Mouse (Mus musculus) spleen, postnatal 14 days (tissue): Measurements from ENCODE around the gene Zc2hc1c.
"Not testable (repeated sequence)": the region's sequence is repeated elsewhere in the genome, so short reads cannot be mapped to it uniquely, and the experiment has no call there.

Experiments used
- DNase-seq, 2 experiments: peaks; one replicate each; pipeline ENCODE4 v3.0.0; 2021 to 2022; ENCODE audit warnings: low spot score in 2 of 2

The Zc2hc1c gene

GRCm38 (mm10) chr12:85288486-85289156, at the start of gene Zc2hc1c:
Zc2hc1c (plus strand) TSS chr12:85288591.
- DNase-seq = peak; percentile 53 to 64

DNA sequence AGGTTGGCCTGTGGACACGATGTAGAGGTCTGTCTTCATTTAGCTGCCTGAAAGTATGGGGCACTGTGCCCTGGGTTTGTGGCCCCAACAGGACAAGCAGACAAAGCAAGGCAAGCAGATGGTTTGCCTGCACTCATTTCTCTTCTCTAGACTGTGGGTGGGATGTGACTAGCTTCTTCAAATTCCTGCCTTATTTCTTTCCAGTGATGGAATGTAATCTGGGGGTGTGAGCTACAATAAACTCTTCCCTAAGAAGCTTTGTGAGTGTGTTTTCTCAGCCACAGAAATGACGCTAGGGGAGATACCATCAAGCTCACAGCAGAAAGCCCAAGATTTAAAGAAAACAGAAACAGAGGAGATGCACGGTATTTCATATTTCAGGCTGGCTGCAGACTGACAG, 36.3 kb upstream of the Zc2hc1c start:
- no peak for DNase-seq

DNA sequence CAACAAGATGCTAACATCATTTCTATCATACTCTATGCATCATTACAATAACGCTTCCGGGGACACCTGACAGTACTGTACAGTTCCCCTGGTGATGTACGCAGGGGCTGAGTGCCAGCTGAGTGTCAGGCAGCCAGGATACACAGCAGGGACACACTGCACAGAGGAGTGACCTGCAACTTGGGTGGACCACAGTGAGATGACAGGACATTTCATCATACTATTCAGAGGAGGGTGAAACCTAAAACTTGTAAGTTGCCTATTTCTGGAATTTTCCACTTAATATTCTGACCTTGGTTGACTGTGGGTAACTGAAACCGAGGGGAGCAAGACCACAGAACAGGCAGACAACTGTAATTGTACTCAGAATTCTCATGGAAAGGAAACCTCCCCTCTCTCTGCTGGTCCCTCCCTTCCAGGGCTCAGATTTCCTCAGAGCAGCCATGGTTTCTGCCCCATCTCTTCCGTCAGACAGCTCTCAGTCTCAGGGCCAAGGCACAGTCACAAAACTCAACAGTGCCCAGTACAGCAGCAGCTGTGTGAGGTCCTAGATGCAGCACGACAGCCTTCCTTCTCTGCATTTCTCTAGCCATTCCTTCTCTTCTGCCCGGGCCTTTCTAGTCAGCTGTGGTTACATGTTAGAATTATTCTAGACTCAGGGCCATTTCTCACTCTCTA, 32.2 kb upstream of the Zc2hc1c start:
- no peak for DNase-seq

DNA sequence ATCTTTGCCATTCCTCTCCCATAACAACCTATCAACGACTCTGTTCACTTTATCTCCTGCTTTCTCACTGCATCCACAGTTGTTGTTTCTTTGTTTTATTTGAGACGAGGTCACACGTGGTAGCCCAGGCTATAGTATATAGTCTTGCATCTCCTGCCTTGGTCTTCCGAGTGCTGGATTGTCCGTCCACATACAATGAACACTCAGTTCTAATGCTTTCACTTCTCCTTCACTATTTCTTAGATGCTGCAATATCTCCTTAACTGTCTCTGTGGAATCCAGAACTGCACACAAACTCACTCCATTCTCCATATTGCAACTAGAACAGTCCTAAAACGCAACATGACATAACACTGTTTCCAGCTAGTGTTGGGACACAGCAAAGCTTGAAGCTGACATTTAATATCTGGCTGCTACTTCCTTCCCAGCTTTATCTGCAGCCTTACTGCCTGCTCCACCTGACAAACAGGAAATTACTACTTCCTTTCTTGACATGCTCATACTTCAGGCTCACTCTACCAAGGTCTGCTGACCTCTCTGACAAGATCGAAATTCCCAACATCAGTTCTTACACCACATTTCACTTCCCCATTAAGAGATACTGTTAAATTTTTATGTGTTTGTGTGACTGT, 31.3 kb upstream of the Zc2hc1c start:
- no peak for DNase-seq

GRCm38 (mm10) chr12:85262489-85262888, 25.9 kb upstream of the Zc2hc1c start:
- DNase-seq = no peak

DNA sequence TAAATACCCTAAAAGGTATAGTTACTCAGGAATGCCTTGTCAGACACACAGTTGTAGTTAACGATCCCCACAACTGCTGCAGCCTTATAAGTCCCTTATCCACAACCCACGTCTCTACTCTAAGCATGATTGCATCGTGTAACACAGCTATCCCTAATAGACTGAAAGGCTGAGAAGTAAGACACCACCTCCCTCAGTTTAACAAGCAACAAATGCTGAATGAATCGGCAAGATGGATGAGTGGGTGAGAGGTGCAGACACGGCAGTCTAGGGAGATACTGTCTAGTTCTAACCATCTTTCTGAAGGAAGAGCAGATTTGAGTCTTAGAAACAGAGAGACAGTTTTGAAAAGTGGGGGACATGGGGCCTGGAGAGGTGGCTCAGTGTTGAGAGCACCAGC, 25.2 kb upstream of the Zc2hc1c start:
- no peak for DNase-seq

DNA sequence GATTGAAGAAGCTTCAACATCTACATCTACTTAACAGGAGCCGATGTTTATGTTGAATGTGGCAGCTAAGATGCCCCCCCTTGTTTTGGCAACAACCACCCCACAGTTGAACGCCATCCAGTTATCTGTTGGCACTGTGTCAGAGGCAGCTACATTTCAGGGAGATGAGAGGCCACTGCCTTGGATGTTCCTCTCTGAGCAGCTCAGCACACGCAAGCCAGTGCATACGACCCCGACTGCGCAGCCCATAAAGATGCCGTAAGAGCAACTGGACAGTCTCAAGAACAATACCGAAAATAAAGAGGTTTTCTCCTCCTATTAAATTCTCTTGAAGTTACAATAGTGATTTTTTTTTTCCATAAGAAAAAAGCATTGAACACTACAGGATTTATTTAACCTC, 23.9 kb upstream of the Zc2hc1c start:
- no peak for DNase-seq

GRCm38 (mm10) chr12:85264940-85265339, 23.5 kb upstream of the Zc2hc1c start:
- no peak for DNase-seq

- no peak for DNase-seq
Measured at GRCm38 (mm10) chr12:85266248-85266647, 22.1 kb upstream of the Zc2hc1c start.

DNA sequence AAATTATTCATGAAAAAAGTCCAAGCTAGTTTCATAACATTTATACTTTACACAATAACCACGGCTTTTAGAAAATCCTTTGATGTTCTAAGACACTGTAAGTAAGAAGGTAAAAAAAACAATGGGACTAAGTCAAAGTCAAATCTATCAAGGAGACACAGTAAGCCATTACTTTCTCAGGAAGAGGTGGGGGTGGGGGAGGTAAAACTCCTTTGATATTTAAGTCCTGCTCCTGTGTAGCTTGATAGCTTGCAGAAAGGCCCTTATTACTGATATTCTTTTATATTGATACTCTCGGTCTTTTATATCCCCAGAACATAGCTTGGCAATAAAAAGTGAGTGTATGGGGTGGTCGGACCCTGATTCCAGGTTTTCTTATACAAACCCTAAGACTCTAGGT, 18.6 kb upstream of the Zc2hc1c start:
- DNase-seq = no peak

DNA sequence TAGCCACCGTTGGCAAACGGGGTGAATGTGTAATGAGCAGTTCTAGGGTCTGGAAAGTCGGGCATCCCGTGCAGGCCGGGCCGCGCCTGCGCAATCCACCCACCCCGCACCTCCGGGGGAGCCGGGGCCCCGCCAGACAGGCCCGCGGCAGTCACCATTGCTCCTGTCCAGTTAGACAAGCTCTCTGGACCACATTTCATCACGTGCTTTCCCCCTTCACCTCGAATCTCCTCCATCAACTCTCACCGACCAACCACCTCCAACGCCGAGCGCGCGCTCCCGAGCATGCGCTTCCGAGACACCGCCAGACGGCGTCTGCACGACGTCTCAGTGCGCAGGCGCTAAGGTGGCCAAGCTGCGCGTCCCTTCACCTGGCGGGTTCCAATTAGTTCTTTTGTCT, 18.1 kb upstream of the Zc2hc1c start, which contains the start of gene Mlh3:
Gene Mlh3 (minus strand): TSS at position 281 of the 400 bp plus-strand sequence.
- DNase-seq = peak; percentile 61 to 71

DNA sequence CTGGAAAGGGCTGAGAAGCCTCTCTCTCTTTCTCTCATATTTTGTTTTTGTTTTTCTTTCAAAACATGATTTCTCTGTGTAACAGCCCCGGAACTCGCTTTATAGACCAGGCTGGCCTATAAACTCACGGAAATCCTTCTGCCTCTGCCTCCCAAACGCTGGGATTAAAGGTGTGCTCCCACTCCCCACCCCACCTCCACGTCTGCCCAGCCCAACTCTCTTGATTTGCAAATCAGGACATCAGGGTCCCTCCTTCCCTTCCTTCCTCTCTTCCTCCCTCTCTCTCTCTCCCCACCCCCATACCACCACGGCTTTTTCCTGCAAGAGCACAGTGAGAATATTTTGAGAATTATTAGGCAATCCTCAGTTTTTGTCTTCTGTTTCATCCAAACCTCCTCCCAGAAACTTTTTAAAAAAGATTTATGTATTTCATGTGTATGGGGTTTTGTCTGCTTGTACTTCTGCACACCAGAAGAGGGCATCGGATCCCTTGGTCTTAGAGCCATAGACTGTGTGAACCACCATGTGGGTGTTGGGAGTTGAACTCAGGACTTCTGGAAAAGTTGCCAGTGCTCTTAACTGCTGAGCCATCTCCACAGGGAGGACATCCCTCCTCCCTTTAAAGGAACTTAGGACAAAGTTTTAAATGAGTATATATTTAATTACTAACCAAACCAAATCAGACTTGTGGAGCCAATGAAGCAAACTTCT, 17.1 kb upstream of the Zc2hc1c start:
- DNase-seq = no peak

DNA sequence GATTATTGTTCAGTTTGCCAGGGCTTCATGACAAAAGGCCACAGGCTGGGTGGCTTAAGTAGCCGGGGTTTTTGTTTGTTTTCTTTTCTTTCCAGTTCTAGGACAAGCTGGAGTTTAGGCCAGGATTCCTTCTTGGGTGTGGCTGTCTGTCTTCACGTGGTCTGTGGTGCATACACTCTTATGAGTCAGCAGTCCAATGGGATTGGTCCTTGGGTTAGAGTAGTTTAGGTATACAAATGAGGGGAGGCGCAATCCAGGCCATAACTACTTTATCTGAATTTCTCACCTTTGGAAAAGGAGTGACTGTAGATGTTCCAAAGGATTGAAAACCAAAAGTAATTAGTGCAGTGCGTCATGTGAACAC, 16.6 kb upstream of the Zc2hc1c start:
- no peak for DNase-seq

DNA sequence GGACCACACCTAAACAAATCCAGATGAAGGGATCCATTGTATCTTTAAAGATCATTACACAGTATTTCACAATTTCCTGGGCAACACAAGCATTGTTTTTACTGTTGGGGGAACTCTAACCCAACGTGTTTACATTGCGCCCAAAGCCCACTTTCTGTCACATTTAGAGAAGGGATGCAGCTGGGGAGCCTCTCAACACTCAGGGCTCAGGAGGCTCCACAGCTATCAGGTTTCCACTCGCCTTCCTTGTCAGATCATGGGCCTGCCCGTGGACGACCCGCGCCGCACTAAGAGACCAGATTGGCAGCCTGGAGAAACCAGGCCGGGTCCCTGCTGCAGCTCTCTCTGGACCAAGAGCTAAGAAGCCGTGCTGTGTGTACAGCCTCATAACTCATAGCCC, 14.9 kb upstream of the Zc2hc1c start:
- DNase-seq = no peak

DNA sequence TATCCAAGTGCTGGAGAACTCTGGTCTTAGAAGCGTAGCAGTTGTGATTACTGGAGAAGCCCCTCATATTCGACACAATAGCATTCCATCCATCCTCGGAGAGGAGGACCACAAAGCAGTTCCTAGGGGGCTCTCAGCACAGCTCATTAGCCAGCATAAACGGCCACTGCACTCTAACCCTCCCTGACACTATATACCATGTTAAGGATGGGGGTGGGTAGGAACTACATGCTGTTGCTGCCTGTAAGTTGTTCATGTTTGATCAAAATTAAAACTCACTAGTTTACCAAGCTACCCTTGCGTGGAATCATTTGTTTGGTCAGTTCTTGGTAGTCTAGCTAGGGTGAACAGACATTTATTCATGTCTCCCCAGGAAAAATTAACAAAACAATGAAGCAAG, 12.1 kb upstream of the Zc2hc1c start:
- no peak for DNase-seq

DNA sequence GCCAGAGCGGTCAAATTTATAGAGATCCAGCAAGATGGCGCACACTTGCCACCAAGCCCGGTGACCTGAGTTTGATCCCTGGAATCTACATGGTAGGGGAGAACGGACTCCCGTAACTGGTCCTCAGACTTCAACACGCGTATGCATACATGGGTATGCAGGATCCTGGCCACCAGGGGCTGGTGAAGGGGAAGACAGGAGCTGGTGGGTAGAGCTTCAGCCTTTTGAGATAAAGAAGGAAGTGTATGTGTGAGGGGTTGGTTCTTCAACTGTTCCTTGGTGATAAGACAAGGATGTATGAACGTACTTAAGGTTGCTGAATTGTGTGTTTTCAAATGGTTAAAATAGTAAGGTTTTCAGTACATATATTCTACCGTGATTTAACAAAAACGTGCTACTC, 9.5 kb upstream of the Zc2hc1c start:
- DNase-seq = no peak

DNA sequence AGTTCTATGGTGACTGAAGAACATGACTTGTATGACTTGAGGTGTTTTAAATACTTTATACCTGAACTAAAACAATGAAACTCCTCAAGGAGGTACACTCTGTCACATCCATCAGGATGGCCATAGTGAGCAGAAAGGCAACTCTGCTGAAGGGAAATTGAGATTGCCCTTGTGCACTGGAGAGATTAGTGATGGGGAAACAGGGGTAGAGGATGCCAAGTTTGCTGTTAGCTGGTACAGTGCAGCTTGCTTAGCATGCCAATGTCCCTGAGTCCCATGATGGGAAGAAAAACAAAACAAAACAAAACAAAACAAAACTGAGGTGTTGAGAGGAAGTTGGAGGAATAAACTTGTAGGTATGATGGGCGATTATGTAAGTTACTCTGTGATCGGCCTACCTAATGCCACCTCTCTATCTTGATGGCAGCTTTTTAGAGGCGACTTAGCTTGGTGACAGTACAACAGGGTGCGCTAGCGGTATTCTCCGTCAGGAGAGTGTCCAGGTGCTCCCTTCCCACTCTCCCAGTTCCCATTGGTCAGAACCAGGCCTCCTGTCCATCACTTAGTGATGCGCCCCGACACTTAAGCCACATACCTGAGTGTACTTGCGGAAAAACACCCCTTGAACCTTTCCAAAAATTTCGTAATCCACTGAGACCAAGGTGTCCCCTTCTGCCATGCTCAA, 8.9 kb upstream of the Zc2hc1c start:
- no peak for DNase-seq

GRCm38 (mm10) chr12:85280105-85280844, 8.1 kb upstream of the Zc2hc1c start:
- peak; percentile 95 for DNase-seq

DNA sequence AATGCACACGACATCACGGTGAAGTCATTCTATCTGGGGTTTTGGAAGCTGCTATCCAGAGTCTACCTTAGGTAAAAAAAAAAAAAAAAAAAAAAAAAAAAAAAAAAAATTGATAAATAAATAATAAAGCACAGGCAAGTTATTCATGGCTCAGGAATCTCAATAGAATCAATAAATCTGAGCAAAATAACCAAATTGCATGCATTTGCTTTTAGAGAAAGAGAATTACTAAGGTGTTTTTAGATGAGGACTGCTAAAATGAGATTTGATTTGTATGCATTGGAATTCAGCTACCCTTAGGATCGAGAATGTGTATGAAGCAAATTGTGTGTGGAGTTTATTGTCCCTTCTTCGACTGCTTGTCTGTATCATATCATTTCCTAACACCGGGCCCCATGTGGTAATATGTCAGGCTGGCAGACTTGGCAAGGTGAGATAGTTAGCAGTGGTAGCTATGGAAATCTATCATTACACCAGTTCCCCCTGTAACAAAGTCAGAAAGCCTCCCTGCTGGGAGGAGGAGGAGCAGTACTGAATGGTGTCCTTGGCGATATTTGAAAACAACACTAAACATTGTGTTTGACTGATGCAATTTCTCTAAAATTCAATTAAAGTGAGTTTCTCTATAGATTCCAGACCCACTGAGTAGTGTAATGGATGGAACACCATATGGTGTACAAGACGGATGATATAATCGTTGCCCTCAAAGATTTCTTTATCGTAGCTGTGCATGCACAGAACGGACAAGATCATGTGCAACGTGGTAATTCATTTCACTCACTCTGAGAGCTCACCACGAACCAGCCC, 7.3 kb upstream of the Zc2hc1c start:
- DNase-seq = no peak

DNA sequence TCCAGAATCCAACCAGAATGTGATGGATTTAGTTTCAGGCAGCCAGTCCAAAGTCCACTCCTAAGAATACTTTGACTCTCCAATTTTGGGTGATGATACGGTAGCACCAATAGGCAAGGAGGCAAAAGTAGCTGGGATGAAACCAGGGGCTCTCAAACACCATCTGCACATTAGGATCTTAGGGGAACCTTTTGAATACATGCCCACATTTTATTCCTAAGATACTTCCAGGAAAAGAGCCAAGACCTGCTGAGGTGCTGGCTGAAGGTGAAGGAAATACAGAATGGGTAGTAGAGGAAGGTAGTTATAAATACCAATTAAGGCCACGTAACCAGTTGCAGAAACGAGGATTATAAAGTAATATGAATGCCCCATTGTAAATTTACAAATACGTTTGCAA, 6.6 kb upstream of the Zc2hc1c start:
- not testable (repeated sequence) for DNase-seq
